Mouse (Mus musculus): ENCODE measurements at regions not wholly inside any gene's neighbourhood (a gene's known extent, or its start where the extent isn't known, plus 50 kb on each side); places are given as distances from the start of the nearest gene placed in this dataset.

DNA sequence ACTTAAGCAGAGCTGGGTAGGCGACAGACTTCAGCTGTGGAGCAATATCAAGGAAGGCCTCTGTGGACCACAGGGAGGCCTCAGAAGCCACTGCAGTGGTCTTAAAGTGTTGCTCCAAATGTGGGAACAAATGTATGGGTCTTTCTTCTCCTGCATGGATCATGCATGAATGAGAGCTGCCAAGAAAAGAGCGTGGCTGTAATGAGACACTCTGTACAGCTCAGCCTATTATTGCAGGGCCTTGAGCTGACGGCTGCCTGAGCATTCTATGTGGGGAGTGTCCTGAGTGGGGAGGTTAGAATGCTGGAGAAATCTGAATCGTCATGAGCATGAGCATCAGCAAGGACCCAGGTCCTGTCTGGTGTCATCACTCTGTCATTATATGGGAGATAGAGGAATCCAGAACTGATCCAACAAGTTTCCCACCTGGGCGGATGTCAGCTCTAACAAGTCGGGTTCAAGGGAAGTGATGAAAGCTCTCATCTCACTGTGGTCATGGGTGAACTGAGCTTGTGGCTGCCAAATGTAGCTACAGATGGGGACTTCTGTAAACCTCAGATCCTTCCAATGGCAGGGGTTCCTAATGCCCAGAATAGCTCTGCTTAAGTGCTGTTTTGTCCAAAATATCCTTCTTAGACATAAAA, 176.6 kb downstream of the Cd83 start:
- Histone ChIP-seq H3K4me3 (ENCODE audit: low read depth, low read length) (no peak overlapping the region), H3K9me3 (ENCODE audit: low read length) (no peaks in the 10 kb centered on the region), H3K4me2 (ENCODE audit: low read depth, low read length) (no peak overlapping the region), H3K9ac (replicated peaks) (no peak overlapping the region), H3K36me3 (replicated peaks; ENCODE audit: insufficient read depth, low read length) (no peaks in the 10 kb centered on the region), H3K27ac (ENCODE audit: low read depth) (no peak overlapping the region), H3K4me1 (ENCODE audit: insufficient read depth) (peaks cover 4% of the 10 kb centered on the region; the same call in 1 of the 2 replicates), H3K27me3 (ENCODE audit: insufficient read depth, low read length) (no peaks in the 10 kb centered on the region)
- TF ChIP-seq EP300 (IDR thresholded peaks at IDR 0.05; ENCODE audit: low read depth) (no peak), CTCF (IDR thresholded peaks at IDR 0.05; ENCODE audit: low read depth) (no peak)
- DNase-seq (no peak), ATAC-seq (no peak)
- 73% methylated on average over 6 of the region's 6 CpGs for WGBS (ENCODE audit: insufficient replicate concordance)

DNA sequence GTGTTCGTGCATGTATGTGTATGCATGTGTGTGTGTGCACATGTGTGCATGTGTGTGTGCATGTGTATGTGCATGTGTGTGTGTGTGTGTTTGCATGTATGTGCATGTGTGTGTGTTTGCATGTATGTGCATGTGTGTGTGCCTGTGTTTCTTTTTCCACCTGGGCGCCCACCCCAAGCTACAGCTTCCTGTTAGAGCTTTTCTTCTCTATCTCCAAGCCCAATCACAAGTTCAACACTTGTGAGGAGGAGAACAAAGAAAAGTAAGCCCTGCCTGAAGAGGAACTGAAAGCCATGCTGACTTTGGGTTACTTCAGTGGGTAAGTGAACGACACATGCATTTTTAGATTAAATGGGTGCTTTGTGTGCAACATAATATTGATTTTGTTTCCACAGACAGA, 177.4 kb downstream of the Cd83 start:
- Histone ChIP-seq H3K36me3 (replicated peaks; ENCODE audit: insufficient read depth, low read length) (no peaks in the 10 kb centered on the region), H3K27ac (ENCODE audit: low read depth) (no peak overlapping the region), H3K9ac (replicated peaks) (no peak overlapping the region), H3K4me2 (ENCODE audit: low read depth, low read length) (no peak overlapping the region), H3K27me3 (ENCODE audit: insufficient read depth, low read length) (no peaks in the 10 kb centered on the region), H3K4me3 (ENCODE audit: low read depth, low read length) (no peak overlapping the region), H3K4me1 (ENCODE audit: insufficient read depth) (peaks cover 4% of the 10 kb centered on the region; the same call in 1 of the 2 replicates), H3K9me3 (ENCODE audit: low read length) (no peaks in the 10 kb centered on the region)
- TF ChIP-seq CTCF (IDR thresholded peaks at IDR 0.05; ENCODE audit: low read depth), result no peak
- TF ChIP-seq EP300 (IDR thresholded peaks at IDR 0.05; ENCODE audit: low read depth), result no peak
- ATAC-seq (no peak), DNase-seq (no peak)
- 56% methylated on average over 3 of the region's 3 CpGs for WGBS (ENCODE audit: insufficient replicate concordance)

- Histone ChIP-seq H3K27me3 (ENCODE audit: insufficient read depth, low read length) (no peaks in the 10 kb centered on the region), H3K4me1 (ENCODE audit: insufficient read depth) (peaks cover 4% of the 10 kb centered on the region; the same call in 1 of the 2 replicates), H3K9me3 (ENCODE audit: low read length) (no peaks in the 10 kb centered on the region), H3K9ac (replicated peaks) (no peak overlapping the region), H3K4me3 (ENCODE audit: low read depth, low read length) (no peak overlapping the region), H3K27ac (ENCODE audit: low read depth) (no peak overlapping the region), H3K36me3 (replicated peaks; ENCODE audit: insufficient read depth, low read length) (no peaks in the 10 kb centered on the region), H3K4me2 (ENCODE audit: low read depth, low read length) (no peak overlapping the region)
- WGBS (ENCODE audit: insufficient replicate concordance), result 71% methylated on average over 3 of the region's 3 CpGs
- DNase-seq, result no peak
- TF ChIP-seq EP300 (IDR thresholded peaks at IDR 0.05; ENCODE audit: low read depth) (no peak), CTCF (IDR thresholded peaks at IDR 0.05; ENCODE audit: low read depth) (no peak)
- ATAC-seq, result no peak
Measured at GRCm38 (mm10) chr13:43963321-43963720, 178.7 kb downstream of the Cd83 start.

DNA sequence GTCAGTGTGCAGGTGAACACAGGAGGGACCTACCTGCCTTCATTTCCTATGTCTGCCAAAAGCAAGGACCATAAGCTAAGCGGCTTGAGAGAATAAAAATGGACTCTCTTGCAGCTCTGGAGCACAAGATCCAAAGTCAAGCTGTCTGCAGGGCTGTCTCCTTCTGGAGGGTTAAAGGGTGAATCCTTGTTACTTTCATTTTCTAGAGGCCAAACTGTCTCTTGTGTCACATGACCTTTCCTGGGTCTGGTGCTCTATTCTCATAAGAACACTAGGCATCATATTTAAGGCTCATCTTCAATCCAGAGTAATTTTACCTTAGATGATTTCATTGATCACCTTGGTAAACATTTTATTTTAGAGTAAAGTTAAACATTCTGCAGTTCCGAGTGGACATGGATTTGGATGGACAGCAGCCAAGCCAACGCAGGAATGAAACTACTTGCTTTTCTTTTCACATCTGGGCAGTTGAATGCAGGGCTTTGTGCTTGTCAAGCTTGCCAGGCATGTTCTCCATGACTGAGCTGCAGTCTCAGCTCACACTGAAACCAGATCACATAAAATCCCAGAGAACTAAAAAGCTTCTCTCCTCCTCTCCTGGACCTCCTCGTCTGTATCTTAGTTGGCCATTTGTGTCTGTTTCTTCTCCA, 180.8 kb downstream of the Cd83 start:
- DNase-seq, result no peak
- ATAC-seq, result no peak
- Histone ChIP-seq H3K27ac (ENCODE audit: low read depth) (no peak overlapping the region), H3K4me1 (ENCODE audit: insufficient read depth) (peaks cover 4% of the 10 kb centered on the region; the same call in 1 of the 2 replicates), H3K4me2 (ENCODE audit: low read depth, low read length) (no peak overlapping the region), H3K4me3 (ENCODE audit: low read depth, low read length) (no peak overlapping the region), H3K27me3 (ENCODE audit: insufficient read depth, low read length) (no peaks in the 10 kb centered on the region), H3K36me3 (replicated peaks; ENCODE audit: insufficient read depth, low read length) (no peaks in the 10 kb centered on the region), H3K9ac (replicated peaks) (no peak overlapping the region), H3K9me3 (ENCODE audit: low read length) (no peaks in the 10 kb centered on the region)
- WGBS (ENCODE audit: insufficient replicate concordance), result 63% methylated on average over 4 of the region's 4 CpGs
- TF ChIP-seq EP300 (IDR thresholded peaks at IDR 0.05; ENCODE audit: low read depth), result no peak
- no peak for TF ChIP-seq CTCF (IDR thresholded peaks at IDR 0.05; ENCODE audit: low read depth)

DNA sequence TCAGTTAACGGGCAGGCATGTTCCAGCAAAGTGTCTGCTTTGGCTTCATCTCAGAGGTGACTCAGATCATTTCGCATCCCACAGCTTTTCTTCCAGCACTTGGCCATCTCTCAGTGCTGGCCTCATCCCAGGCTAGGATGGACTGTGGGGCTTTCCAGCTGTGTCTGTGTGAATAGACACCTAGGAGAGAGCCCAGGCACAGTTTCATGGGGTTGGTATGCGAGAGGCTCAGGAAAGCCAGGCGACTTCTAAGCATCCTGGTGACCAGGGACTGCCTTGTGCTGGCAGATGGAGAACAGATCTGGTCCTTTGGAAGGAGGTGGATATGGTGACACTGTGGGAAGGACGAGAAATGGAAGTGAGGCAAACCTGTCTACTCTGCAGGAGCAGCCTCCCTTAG, 182.9 kb downstream of the Cd83 start:
- Histone ChIP-seq H3K4me1 (ENCODE audit: insufficient read depth) (peaks cover 4% of the 10 kb centered on the region; the same call in 1 of the 2 replicates), H3K27me3 (ENCODE audit: insufficient read depth, low read length) (no peaks in the 10 kb centered on the region), H3K9me3 (ENCODE audit: low read length) (no peaks in the 10 kb centered on the region), H3K27ac (ENCODE audit: low read depth) (no peak overlapping the region), H3K9ac (replicated peaks) (no peak overlapping the region), H3K4me2 (ENCODE audit: low read depth, low read length) (no peak overlapping the region), H3K36me3 (replicated peaks; ENCODE audit: insufficient read depth, low read length) (no peaks in the 10 kb centered on the region), H3K4me3 (ENCODE audit: low read depth, low read length) (no peak overlapping the region)
- DNase-seq (no peak), ATAC-seq (no peak)
- WGBS (ENCODE audit: insufficient replicate concordance), result 71% methylated on average over 5 of the region's 5 CpGs
- TF ChIP-seq EP300 (IDR thresholded peaks at IDR 0.05; ENCODE audit: low read depth), result no peak
- no peak for TF ChIP-seq CTCF (IDR thresholded peaks at IDR 0.05; ENCODE audit: low read depth)

- no peak overlapping the region for H3K4me3 ChIP-seq (ENCODE audit: low read depth, low read length)
- no peaks in the 10 kb centered on the region for H3K27me3 ChIP-seq (ENCODE audit: insufficient read depth, low read length)
- TF ChIP-seq CTCF (IDR thresholded peaks at IDR 0.05; ENCODE audit: low read depth), result no peak
- no peak for TF ChIP-seq EP300 (IDR thresholded peaks at IDR 0.05; ENCODE audit: low read depth)
- H3K4me2 ChIP-seq (ENCODE audit: low read depth, low read length), result no peak overlapping the region
- H3K9me3 ChIP-seq (ENCODE audit: low read length), result no peaks in the 10 kb centered on the region
- H3K4me1 ChIP-seq (ENCODE audit: insufficient read depth), result no peaks in the 10 kb centered on the region
- H3K27ac ChIP-seq (ENCODE audit: low read depth), result no peak overlapping the region
- no peaks in the 10 kb centered on the region for H3K36me3 ChIP-seq (replicated peaks; ENCODE audit: insufficient read depth, low read length)
- WGBS (ENCODE audit: insufficient replicate concordance), result 83% methylated on average over 2 of the region's 2 CpGs
- H3K9ac ChIP-seq (replicated peaks), result no peak overlapping the region
- DNase-seq, result no peak
- ATAC-seq, result no peak
Measured at GRCm38 (mm10) chr13:43972906-43973305, 188.3 kb downstream of the Cd83 start.
